Mouse (Mus musculus) kidney, postnatal 0 days (tissue): ENCODE results near the gene Cops7b. TPM values are rescaled to one million over a fixed set of nuclear protein-coding genes. Genes with fewer than 3 reads are reported as not detected.

ENCODE experiments used
- ATAC-seq: fragments of 200-750 bp; cut with Nextera tagmentation; replicated peaks from 2 replicates; pipeline ENCODE4 v1.8.0; 2017; ENCODE audit warnings: low read depth, moderate number of reproducible peaks, moderate TSS enrichment, moderate library complexity; ENCODE audit not compliant: low FRiP score
- DNase-seq: peaks from one replicate; pipeline ENCODE4 v3.0.0-alpha.2; 2016; ENCODE audit warnings: low spot score
- H3K27ac ChIP-seq: fragments of 300-500 bp; sonication (generic); 2 replicates; pipeline ENCODE4 v1.5.1; 2014; ENCODE audit warnings: mild to moderate bottlenecking
- H3K27me3 ChIP-seq: fragments of 300-500 bp; sonication (generic); 2 replicates; pipeline ENCODE4 v1.6.1; 2014; ENCODE audit warnings: low read length, mixed read lengths; ENCODE audit not compliant: insufficient read depth
- H3K36me3 ChIP-seq: fragments of 300-500 bp; sonication (generic); 2 replicates; pipeline ENCODE4 v1.6.1; 2014; ENCODE audit warnings: low read length, mixed read lengths; ENCODE audit not compliant: insufficient read depth
- H3K4me1 ChIP-seq: fragments of 300-500 bp; sonication (generic); replicated peaks from 2 replicates; pipeline ENCODE4 v1.6.1; 2014; ENCODE audit warnings: antibody characterized with exemption, low read length, mixed read lengths; ENCODE audit not compliant: insufficient read depth
- H3K4me2 ChIP-seq: fragments of 300-500 bp; sonication (generic); 2 replicates; pipeline ENCODE4 v1.6.1; 2014; ENCODE audit warnings: mild to moderate bottlenecking, low read length, moderate library complexity, mixed read lengths
- H3K4me3 ChIP-seq: fragments of 300-500 bp; sonication (generic); replicated peaks from 2 replicates; pipeline ENCODE4 v1.5.1; 2014; ENCODE audit warnings: low read depth, low read length
- H3K9ac ChIP-seq: fragments of 300-500 bp; sonication (generic); 2 replicates; pipeline ENCODE4 v1.6.1; 2014; ENCODE audit warnings: low read depth, low read length
- H3K9me3 ChIP-seq: fragments of 300-500 bp; sonication (generic); replicated peaks from 2 replicates; pipeline ENCODE4 v1.6.1; 2016; ENCODE audit warnings: low read length, inconsistent platforms, mixed read lengths
- CTCF ChIP-seq: IDR thresholded peaks from 2 replicates; pipeline ENCODE4 v1.5.1; 2016; ENCODE audit warnings: antibody characterized with exemption, low read depth, mild to moderate bottlenecking, moderate library complexity
- WGBS: fragments of 180-500 bp; shearing (Covaris S2); extraction: QIAGEN DNeasy Blood & Tissue Kit; methylation state at CpG from one replicate; pipeline ENCODE4 v1.1.7; 2014; 5-methylcytosine and 5-hydroxymethylcytosine counted together
- polyA plus RNA-seq: library from polyadenylated mRNA; unstranded; fragments of >200 nt; fragmentation: Nextera tagmentation; extraction: Ambion mirVana; gene quantifications from 2 replicates; pipeline ENCODE4 v1.2.1, GENCODE M21; 2015

Gene Cops7b
- polyA plus RNA-seq, 1 experiment from 2014 or later = 27.9 TPM

- Histone ChIP-seq H3K36me3 (peaks cover 7% of the 10 kb centered on the region), H3K27ac (no peak overlapping the region), H3K4me1 (no peaks in the 10 kb centered on the region), H3K9ac (no peak overlapping the region), H3K9me3 (no peaks in the 10 kb centered on the region), H3K4me2 (no peak overlapping the region), H3K4me3 (no peak overlapping the region), H3K27me3 (no peaks in the 10 kb centered on the region)
- WGBS = 74% methylated on average over 1 of the region's 1 CpGs
- no peak for ATAC-seq
- TF ChIP-seq CTCF = no peak
- DNase-seq = no peak
These were observed 29.4 kb downstream of the Cops7b start for GRCm38 (mm10) chr1:86612081-86612480.

DNA sequence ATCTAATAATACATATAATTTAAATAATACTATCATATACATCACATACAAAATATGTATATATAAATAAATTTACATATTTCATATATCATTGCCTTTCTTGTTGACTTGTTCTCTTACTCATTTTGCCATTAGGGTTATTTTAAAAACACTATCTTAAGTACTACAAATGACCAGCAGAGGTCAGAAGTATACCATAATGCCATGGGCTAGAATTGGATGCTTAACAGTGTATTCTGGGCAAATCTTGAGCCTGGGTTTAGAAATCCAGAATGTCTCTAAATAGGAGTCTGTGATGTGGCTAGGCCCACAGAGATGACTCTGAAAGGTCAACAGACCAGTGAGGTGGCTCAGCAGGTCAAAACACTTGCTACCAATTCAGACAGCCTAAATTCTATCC lies 31.6 kb downstream of the Cops7b start:
- ATAC-seq (no peak), DNase-seq (peak; percentile 72)

DNA sequence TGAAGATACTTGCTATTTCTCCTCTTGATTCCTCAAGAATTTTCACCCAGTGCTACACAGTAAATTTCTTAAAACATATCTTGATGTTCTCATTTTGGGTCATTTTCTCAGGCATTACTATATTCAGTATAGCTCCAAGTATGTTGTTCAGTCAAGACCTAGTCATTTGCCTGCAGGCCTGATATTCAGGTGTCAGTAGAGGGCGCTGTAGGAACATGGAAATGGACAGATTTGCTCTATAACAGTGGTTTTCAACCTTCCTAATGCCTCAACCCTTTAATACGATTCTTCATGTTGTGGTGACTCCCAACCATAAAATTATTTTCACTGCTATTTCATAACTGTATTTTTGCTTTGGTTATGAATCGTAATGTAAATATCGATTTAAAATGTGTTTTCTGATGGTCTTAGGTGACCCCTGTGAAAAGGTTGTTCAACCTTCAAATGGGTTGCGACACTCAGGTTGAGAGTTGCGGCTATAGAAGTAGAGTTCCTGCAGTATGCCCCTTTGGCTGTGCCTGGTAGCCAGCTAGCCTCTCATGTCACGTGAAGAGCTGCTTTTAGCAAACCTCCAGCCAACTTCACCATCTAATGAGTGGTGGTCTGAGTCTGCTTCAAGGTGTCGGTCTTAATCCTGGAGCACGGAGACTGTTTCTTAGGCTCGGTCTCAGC lies 35.9 kb downstream of the Cops7b start:
- 60% methylated on average over 10 of the region's 10 CpGs for WGBS
- no peak overlapping the region for H3K27ac ChIP-seq
- no peak overlapping the region for H3K4me2 ChIP-seq
- TF ChIP-seq CTCF = peak; percentile 88
- peaks cover 5% of the 10 kb centered on the region; the same call in 1 of the 2 replicates for H3K4me1 ChIP-seq
- ATAC-seq (no peak), DNase-seq (peak; percentile 88)
- H3K27me3 ChIP-seq = no peaks in the 10 kb centered on the region
- H3K36me3 ChIP-seq = no peaks in the 10 kb centered on the region
- no peak overlapping the region for H3K9ac ChIP-seq
- no peak overlapping the region for H3K4me3 ChIP-seq
- no peaks in the 10 kb centered on the region for H3K9me3 ChIP-seq

More for the DNA sequence above, 31.6 kb downstream of the Cops7b start:
- no peaks in the 10 kb centered on the region for H3K4me1 ChIP-seq
- H3K4me3 ChIP-seq = no peak overlapping the region
- no peaks in the 10 kb centered on the region for H3K27me3 ChIP-seq
- H3K27ac ChIP-seq = no peak overlapping the region
- H3K9me3 ChIP-seq = no peaks in the 10 kb centered on the region
- no peaks in the 10 kb centered on the region for H3K36me3 ChIP-seq
- no peak overlapping the region for H3K4me2 ChIP-seq
- H3K9ac ChIP-seq = no peak overlapping the region
- TF ChIP-seq CTCF = peak; percentile 72

- DNase-seq = no peak
- ATAC-seq = peak; percentile 44; the same call in 1 of the 2 replicates
- Histone ChIP-seq H3K9ac (no peak overlapping the region), H3K27ac (no peak overlapping the region), H3K4me2 (no peak overlapping the region), H3K27me3 (no peaks in the 10 kb centered on the region), H3K36me3 (no peaks in the 10 kb centered on the region), H3K4me3 (no peak overlapping the region), H3K9me3 (no peaks in the 10 kb centered on the region), H3K4me1 (peaks cover 6% of the 10 kb centered on the region; the same call in 1 of the 2 replicates)
- TF ChIP-seq CTCF = no peak
- 48% methylated on average over 2 of the region's 2 CpGs for WGBS
These were observed 39.6 kb downstream of the Cops7b start for GRCm38 (mm10) chr1:86622296-86622695.

DNA sequence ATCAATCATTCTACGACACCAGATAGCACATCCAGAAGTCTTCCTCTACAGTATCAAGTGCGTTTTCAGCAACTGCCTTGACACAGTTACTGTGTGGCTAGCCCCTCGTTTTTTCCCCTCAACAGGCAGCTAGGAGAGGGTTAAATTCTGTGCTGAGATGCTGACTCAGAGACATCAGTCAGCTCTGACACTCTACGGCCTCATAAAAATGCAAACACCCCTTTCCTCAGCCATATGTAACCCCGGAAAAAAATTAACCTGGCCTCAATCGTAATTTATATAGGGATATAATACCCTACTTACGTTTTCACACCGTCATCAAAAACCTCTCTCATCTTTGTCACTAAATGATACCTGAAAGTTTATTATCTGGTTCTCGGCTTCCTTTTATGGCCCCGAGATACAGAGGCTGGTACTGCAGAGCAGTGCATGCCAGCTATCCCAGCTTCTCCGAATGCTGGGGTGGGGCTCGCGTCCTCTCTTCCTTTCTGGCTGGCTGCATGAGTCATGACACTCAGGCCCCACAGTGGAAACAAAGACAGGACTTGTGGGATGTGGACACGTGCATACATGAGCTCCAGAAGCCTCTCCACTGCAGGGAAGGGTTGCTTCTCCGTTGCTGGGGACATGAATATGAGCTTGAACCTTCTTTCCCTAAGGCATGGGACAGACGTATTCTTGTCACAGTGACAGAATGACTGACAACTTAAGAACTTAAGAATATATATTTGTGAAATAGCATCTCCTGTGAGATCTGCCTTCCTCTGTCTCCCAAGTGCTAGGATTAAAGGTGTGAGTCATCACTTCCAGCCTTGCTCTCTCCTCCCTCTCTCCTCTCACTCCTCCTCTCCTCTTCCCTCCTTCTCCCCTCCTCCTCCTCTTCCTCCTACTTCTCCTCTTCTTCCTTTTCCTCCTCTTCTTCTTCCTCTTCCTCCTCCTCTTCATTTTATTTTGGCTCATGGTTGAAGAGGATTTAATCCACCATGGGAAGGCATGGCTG lies 40.6 kb downstream of the Cops7b start:
- WGBS = 16% methylated on average over 16 of the region's 16 CpGs
- TF ChIP-seq CTCF = no peak
- Histone ChIP-seq H3K4me3 (no peak overlapping the region), H3K27me3 (no peaks in the 10 kb centered on the region), H3K9me3 (no peaks in the 10 kb centered on the region), H3K4me1 (peaks cover 6% of the 10 kb centered on the region; the same call in 1 of the 2 replicates), H3K36me3 (no peaks in the 10 kb centered on the region), H3K9ac (no peak overlapping the region), H3K27ac (no peak overlapping the region), H3K4me2 (no peak overlapping the region)
- DNase-seq = peak; percentile 21
- ATAC-seq = no peak

- Histone ChIP-seq H3K27ac (no peak overlapping the region), H3K4me3 (no peak overlapping the region), H3K36me3 (no peaks in the 10 kb centered on the region), H3K4me1 (peaks cover 11% of the 10 kb centered on the region; the same call in 1 of the 2 replicates), H3K9me3 (no peaks in the 10 kb centered on the region), H3K27me3 (no peaks in the 10 kb centered on the region), H3K4me2 (no peak overlapping the region), H3K9ac (no peak overlapping the region)
- TF ChIP-seq CTCF = no peak
- ATAC-seq (peak; percentile 60; the same call in 1 of the 2 replicates), DNase-seq (peak; percentile 10)
- WGBS = 48% methylated on average over 3 of the region's 3 CpGs
These were observed 45.6 kb downstream of the Cops7b start for GRCm38 (mm10) chr1:86628270-86628669.
